31 mouse cellular contexts compared by ENCODE assay signal in the genomic region with DNA sequence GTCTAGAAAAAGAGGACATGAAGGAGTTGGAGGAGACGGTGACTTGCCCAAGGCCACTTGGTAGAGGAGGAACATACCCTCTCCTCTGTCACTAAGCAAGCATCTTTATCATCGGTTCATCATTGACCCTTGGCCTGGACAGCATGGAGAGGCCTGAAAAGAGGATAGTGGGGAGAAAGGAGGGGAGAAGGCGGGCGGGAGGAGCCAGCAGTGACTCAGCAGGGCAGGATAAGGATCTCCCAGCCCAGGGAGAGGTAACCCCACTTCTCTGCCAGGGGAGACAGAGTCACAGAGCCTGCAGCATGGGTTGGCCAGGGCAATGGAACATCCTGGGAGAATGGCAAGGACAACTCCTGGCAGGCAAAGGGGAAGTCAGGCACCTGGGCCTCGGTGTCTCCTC. TPM values are rescaled to one million over a fixed set of nuclear protein-coding genes. Genes with fewer than 3 reads are reported as not detected.
DNase-seq lines count a peak whose midpoint lies in the region; ATAC-seq and TF ChIP-seq lines count a peak whose summit lies in the region.
"Had no signal": no experiment of that assay in that cellular context is flagged by ENCODE, and none has a peak within 500 bp of the region (broad histone marks: within the 10 kb centered on the region; RNA-seq: fewer than 3 reads in every experiment).

No protein-coding gene starts in this region.

- ATAC-seq in stomach, embryonic 16.5 days (ENCODE audit: insufficient read depth, low FRiP score) = no peak
- ATAC-seq: forebrain, embryonic 15.5 days; Patski had no signal

- H3K27ac ChIP-seq in spleen, adult 2 months (ENCODE audit: insufficient read depth, low read length) = 0 out of 2 replicates have a peak overlapping the region, but pooled peaks have one; percentile 4
- no peak overlapping the region for H3K27ac ChIP-seq in stomach, embryonic 16.5 days (ENCODE audit: low read length)
- H3K27ac ChIP-seq: embryonic facial prominence, embryonic 12.5 days; forebrain, embryonic 12.5 days; forebrain, embryonic 15.5 days; heart, adult 2 months; hindbrain, embryonic 10.5 days; hindbrain, embryonic 14.5 days had no signal

- TF ChIP-seq POLR2A in spleen, adult 2 months (IDR thresholded peaks at IDR 0.05; ENCODE audit: low read depth, low read length) = no peak

- peaks cover 23% of the 10 kb centered on the region for H3K4me1 ChIP-seq in spleen, adult 2 months (ENCODE audit: control insufficient read depth, insufficient read depth, insufficient read length)
- H3K4me1 ChIP-seq in E14TG2a.4 (replicated peaks; ENCODE audit: low read depth, low read length) = peaks cover 73% of the 10 kb centered on the region
- H3K4me1 ChIP-seq in stomach, embryonic 16.5 days (ENCODE audit: control insufficient read depth, insufficient read depth, low read length) = peaks cover 17% of the 10 kb centered on the region

- H3K4me3 ChIP-seq in spleen, adult 2 months (ENCODE audit: extremely low read depth, insufficient read depth, insufficient read length) = no peak overlapping the region
- H3K4me3 ChIP-seq in E14TG2a.4 (replicated peaks; ENCODE audit: low read length) = peak overlapping the region; percentile 52
- H3K4me3 ChIP-seq in stomach, embryonic 16.5 days (replicated peaks; ENCODE audit: low read length) = no peak overlapping the region
- H3K4me3 ChIP-seq: embryonic facial prominence, embryonic 12.5 days; erythroblast, embryonic 14.5 days; forebrain, embryonic 12.5 days; forebrain, embryonic 15.5 days; heart, adult 2 months; hindbrain, embryonic 10.5 days had no signal

- 81% methylated on average over 5 of the region's 5 CpGs for WGBS in spleen, adult 2 months
- WGBS in stomach, embryonic 16.5 days = 73% methylated on average over 5 of the region's 5 CpGs

- no peaks in the 10 kb centered on the region for H3K27me3 ChIP-seq in spleen, adult 2 months (ENCODE audit: control insufficient read depth, insufficient read depth, low read length)
- H3K27me3 ChIP-seq in E14TG2a.4 (ENCODE audit: insufficient read depth, low read length) = peaks cover 36% of the 10 kb centered on the region
- H3K27me3 ChIP-seq in stomach, embryonic 16.5 days (ENCODE audit: control insufficient read depth, insufficient read depth, low read length) = no peaks in the 10 kb centered on the region
- H3K27me3 ChIP-seq: Patski had no signal

- no peak for TF ChIP-seq CTCF in spleen, adult 2 months (IDR thresholded peaks at IDR 0.05; ENCODE audit: extremely low read depth, insufficient read depth, insufficient read length, insufficient replicate concordance)
- TF ChIP-seq CTCF in E14TG2a.4 (conservative IDR thresholded peaks at IDR 0.05; ENCODE audit: low read length) = no peak

- peak; percentile 41 for DNase-seq in adrenal gland, adult 2 months
- DNase-seq in adrenal gland, postnatal 4 days (ENCODE audit: low spot score in 2 of 2) = no peak
- DNase-seq in spleen, adult 2 months (ENCODE audit: low read depth in 1 of 2, low spot score in 2 of 2) = no peak
- no peak for DNase-seq in spleen, postnatal 10 days (ENCODE audit: low spot score in 2 of 2)
- DNase-seq in adipocyte (ENCODE audit: low spot score) = no peak
- no peak for DNase-seq in layer of hippocampus, postnatal 14 days (ENCODE audit: low spot score in 2 of 2)
- DNase-seq: adrenal gland, adult 8-10 months; adrenal gland, postnatal 25 days; cerebellum, adult 18-20 months; cerebellum, adult 9-10 months; cerebellum, postnatal 14 days; gastrocnemius, postnatal 10 days; gastrocnemius, postnatal 36 days; heart, adult 2 months; heart, postnatal 36 days had no signal

- no peaks in the 10 kb centered on the region for H3K36me3 ChIP-seq in spleen, adult 2 months (ENCODE audit: control insufficient read depth, insufficient read depth, low read length)
- no peaks in the 10 kb centered on the region for H3K36me3 ChIP-seq in E14TG2a.4 (ENCODE audit: insufficient read depth, low read length)
- no peaks in the 10 kb centered on the region for H3K36me3 ChIP-seq in stomach, embryonic 16.5 days (ENCODE audit: control insufficient read depth, insufficient read depth, low read length)
- H3K36me3 ChIP-seq: embryonic facial prominence, embryonic 12.5 days; forebrain, embryonic 12.5 days; forebrain, embryonic 15.5 days; G1E; hindbrain, embryonic 10.5 days had no signal

- H3K9ac ChIP-seq in stomach, embryonic 16.5 days (ENCODE audit: low read length) = 0 out of 2 replicates have a peak overlapping the region, but pooled peaks have one; percentile 7
- H3K9ac ChIP-seq: embryonic facial prominence, embryonic 12.5 days; forebrain, embryonic 12.5 days; forebrain, embryonic 15.5 days; hindbrain, embryonic 14.5 days had no signal

- H3K4me2 ChIP-seq in stomach, embryonic 16.5 days (ENCODE audit: low read depth, low read length) = no peak overlapping the region
- H3K4me2 ChIP-seq: embryonic facial prominence, embryonic 12.5 days; forebrain, embryonic 12.5 days; forebrain, embryonic 15.5 days; heart, embryonic 11.5 days; hindbrain, embryonic 14.5 days had no signal

- H3K9me3 ChIP-seq in E14TG2a.4 (ENCODE audit: low read length) = no peaks in the 10 kb centered on the region
- H3K9me3 ChIP-seq in stomach, embryonic 16.5 days (replicated peaks; ENCODE audit: control insufficient read depth, low read length) = no peaks in the 10 kb centered on the region
- H3K9me3 ChIP-seq: embryonic facial prominence, embryonic 12.5 days; forebrain, embryonic 12.5 days; forebrain, embryonic 15.5 days; G1E; hindbrain, embryonic 10.5 days had no signal

RNA-seq across cellular contexts. Expression of a gene that starts 5.5 kb away (rescaled TPM):
- 1 to 10 TPM; 5.5 to 9.0 TPM for total RNA-seq in adrenal gland, adult 2 months (2021)
- polyA plus RNA-seq in adrenal gland, adult 2 months (2012; rRNA removed) = 16.3 and 19.3 TPM in 2 replicates
- total RNA-seq in adrenal gland, postnatal 4 days (2021) = 10 to 100 TPM; 10.0 to 10.7 TPM
- 128 and 163 TPM in 2 replicates for polyA plus RNA-seq in spleen, adult 2 months (2012; rRNA removed)
- 5.3 and 6.3 TPM in 2 replicates for polyA plus RNA-seq in stomach, embryonic 16.5 days (2015; fragmentation: Nextera tagmentation; extraction: Ambion mirVana)
- under 1 TPM; 0.88 to 0.90 TPM for total RNA-seq in layer of hippocampus, postnatal 14 days (2021)
- polyA plus RNA-seq: erythroblast, embryonic 14.5 days; G1E had no signal

RNA-seq across cellular contexts. Expression of a gene that starts 5.6 kb away (rescaled TPM):
- not detected for total RNA-seq in adrenal gland, adult 2 months (2021)
- polyA plus RNA-seq in adrenal gland, adult 2 months (2012; rRNA removed) = not detected in 2 replicates
- not detected for total RNA-seq in adrenal gland, postnatal 4 days (2021)
- polyA plus RNA-seq in spleen, adult 2 months (2012; rRNA removed) = not detected in 2 replicates
- polyA plus RNA-seq in stomach, embryonic 16.5 days (2015; fragmentation: Nextera tagmentation; extraction: Ambion mirVana) = not detected in 2 replicates
- not detected for total RNA-seq in layer of hippocampus, postnatal 14 days (2021)
- total RNA-seq: adrenal gland, adult 8-10 months; adrenal gland, postnatal 25 days; G1E; gastrocnemius, adult 18-20 months; gastrocnemius, postnatal 10 days; gastrocnemius, postnatal 36 days; granulocyte monocyte progenitor cell, adult 5-6 weeks; heart, adult 2 months; heart, postnatal 36 days had no signal
- polyA plus RNA-seq: embryonic facial prominence, embryonic 12.5 days; erythroblast, embryonic 14.5 days; forebrain, embryonic 12.5 days; forebrain, embryonic 15.5 days; heart, adult 2 months; heart, embryonic 11.5 days; heart, embryonic 14.5 days; heart, postnatal 0 days; hindbrain, embryonic 10.5 days; hindbrain, embryonic 14.5 days; intestine, embryonic 14.5 days had no signal

RNA-seq across cellular contexts. Expression of a gene that starts 7.1 kb away (rescaled TPM):
- total RNA-seq in adrenal gland, adult 2 months (2021) = 10 to 100 TPM in 1 of 2 experiments, 1 to 10 TPM in 1; 6.9 to 12.3 TPM
- 16.4 and 17.2 TPM in 2 replicates for polyA plus RNA-seq in adrenal gland, adult 2 months (2012; rRNA removed)
- total RNA-seq in adrenal gland, postnatal 4 days (2021) = 10 to 100 TPM; 14.7 to 16.2 TPM
- 53.1 and 62.9 TPM in 2 replicates for polyA plus RNA-seq in spleen, adult 2 months (2012; rRNA removed)
- 26.2 and 26.7 TPM in 2 replicates for polyA plus RNA-seq in stomach, embryonic 16.5 days (2015; fragmentation: Nextera tagmentation; extraction: Ambion mirVana)
- 1 to 10 TPM; 6.6 to 6.7 TPM for total RNA-seq in layer of hippocampus, postnatal 14 days (2021)

RNA-seq across cellular contexts. Expression of a gene that starts 16.7 kb away (rescaled TPM):
- 100 to 1,000 TPM; 342 to 392 TPM for total RNA-seq in adrenal gland, adult 2 months (2021)
- 443 and 514 TPM in 2 replicates for polyA plus RNA-seq in adrenal gland, adult 2 months (2012; rRNA removed)
- total RNA-seq in adrenal gland, postnatal 4 days (2021) = 100 to 1,000 TPM; 464 to 467 TPM
- polyA plus RNA-seq in spleen, adult 2 months (2012; rRNA removed) = 464 and 481 TPM in 2 replicates
- 727 and 779 TPM in 2 replicates for polyA plus RNA-seq in stomach, embryonic 16.5 days (2015; fragmentation: Nextera tagmentation; extraction: Ambion mirVana)
- total RNA-seq in layer of hippocampus, postnatal 14 days (2021) = 100 to 1,000 TPM; 281 TPM

RNA-seq across cellular contexts. Expression of a gene that starts 17.5 kb away (rescaled TPM):
- under 1 TPM in 1 of 2 experiments, not detected in 1; 0.97 TPM for total RNA-seq in adrenal gland, adult 2 months (2021)
- polyA plus RNA-seq in adrenal gland, adult 2 months (2012; rRNA removed) = 2.1 and 4.8 TPM in 2 replicates
- total RNA-seq in adrenal gland, postnatal 4 days (2021) = 1 to 10 TPM; 3.2 to 4.3 TPM
- 266 and 328 TPM in 2 replicates for polyA plus RNA-seq in spleen, adult 2 months (2012; rRNA removed)
- 3.6 and 3.8 TPM in 2 replicates for polyA plus RNA-seq in stomach, embryonic 16.5 days (2015; fragmentation: Nextera tagmentation; extraction: Ambion mirVana)
- total RNA-seq in layer of hippocampus, postnatal 14 days (2021) = 1 to 10 TPM in 1 of 2 experiments, under 1 TPM in 1; 0.74 to 1.8 TPM
